Mouse (Mus musculus): ENCODE data around the gene Folr1. TPM values are rescaled to one million over a fixed set of nuclear protein-coding genes. Genes with fewer than 3 reads are reported as not detected.

The Folr1 gene
- total and polyA plus RNA-seq, 2 experiments from 2014 or later: 3.9 to 11.5 TPM

GRCm38 (mm10) chr7:101833916-101834584, 36.5 kb downstream of the Folr1 start:
- H3K4me2 ChIP-seq (ENCODE audit: low read depth, low read length, poor library complexity, severe bottlenecking): no peak overlapping the region
- peaks cover 7% of the 10 kb centered on the region; the same call in 1 of the 2 replicates for H3K4me1 ChIP-seq (ENCODE audit: insufficient read depth, low read length)
- no peak for TF ChIP-seq CTCF (IDR thresholded peaks at IDR 0.05)
- ATAC-seq (ENCODE audit: low FRiP score) (no peak), DNase-seq (ENCODE audit: low spot score) (peak; percentile 54)
- H3K27ac ChIP-seq (ENCODE audit: low read depth, low read length): no peak overlapping the region
- peaks cover 11% of the 10 kb centered on the region; the same call in 1 of the 2 replicates for H3K27me3 ChIP-seq (ENCODE audit: insufficient read depth, low read length)
- WGBS: 55% methylated on average over 3 of the region's 3 CpGs
- peaks cover 6% of the 10 kb centered on the region; the same call in 1 of the 2 replicates for H3K36me3 ChIP-seq (ENCODE audit: insufficient read depth, low read length)
- H3K4me3 ChIP-seq (ENCODE audit: low read depth, low read length): no peak overlapping the region
- no peak overlapping the region for H3K9ac ChIP-seq (replicated peaks; ENCODE audit: low read length, poor library complexity, severe bottlenecking)
- H3K9me3 ChIP-seq (ENCODE audit: low read length): no peaks in the 10 kb centered on the region

- Histone ChIP-seq H3K4me1 (ENCODE audit: insufficient read depth, low read length) (peaks cover 7% of the 10 kb centered on the region; the same call in 1 of the 2 replicates), H3K27me3 (ENCODE audit: insufficient read depth, low read length) (peaks cover 11% of the 10 kb centered on the region; the same call in 1 of the 2 replicates), H3K4me2 (ENCODE audit: low read depth, low read length, poor library complexity, severe bottlenecking) (no peak overlapping the region), H3K27ac (ENCODE audit: low read depth, low read length) (no peak overlapping the region), H3K9ac (replicated peaks; ENCODE audit: low read length, poor library complexity, severe bottlenecking) (no peak overlapping the region), H3K9me3 (ENCODE audit: low read length) (no peaks in the 10 kb centered on the region), H3K36me3 (ENCODE audit: insufficient read depth, low read length) (peaks cover 6% of the 10 kb centered on the region; the same call in 1 of the 2 replicates), H3K4me3 (ENCODE audit: low read depth, low read length) (no peak overlapping the region)
- TF ChIP-seq CTCF (IDR thresholded peaks at IDR 0.05): peak; percentile 24; the same call in 1 of the 2 replicates
- no peak for ATAC-seq (ENCODE audit: low FRiP score)
- no peak for DNase-seq (ENCODE audit: low spot score)
- 77% methylated on average over 5 of the region's 5 CpGs for WGBS
Observed at GRCm38 (mm10) chr7:101833352-101833751, 37.2 kb downstream of the Folr1 start.

DNA sequence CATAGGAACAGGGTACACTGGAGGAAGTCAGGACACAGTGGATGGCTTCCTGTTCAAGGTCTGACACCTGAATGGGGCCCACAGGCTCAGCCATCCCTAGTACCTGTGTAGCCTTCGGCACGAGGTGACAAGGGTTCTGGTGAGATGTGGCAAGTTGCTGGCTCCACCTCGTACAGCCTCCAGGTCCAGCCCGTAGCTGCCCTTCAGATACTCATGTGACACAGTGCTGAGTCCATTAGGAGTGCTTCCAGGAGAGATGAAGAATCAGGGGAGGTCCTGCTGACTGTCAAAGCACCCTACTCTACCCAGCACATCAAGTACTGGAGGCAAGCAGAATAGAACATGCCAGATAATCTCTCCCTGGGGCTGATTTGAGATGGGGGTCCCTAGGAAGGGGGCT, 38.2 kb downstream of the Folr1 start:
- TF ChIP-seq CTCF (IDR thresholded peaks at IDR 0.05): no peak
- Histone ChIP-seq H3K9ac (replicated peaks; ENCODE audit: low read length, poor library complexity, severe bottlenecking) (no peak overlapping the region), H3K36me3 (ENCODE audit: insufficient read depth, low read length) (peaks cover 6% of the 10 kb centered on the region; the same call in 1 of the 2 replicates), H3K4me2 (ENCODE audit: low read depth, low read length, poor library complexity, severe bottlenecking) (no peak overlapping the region), H3K9me3 (ENCODE audit: low read length) (no peaks in the 10 kb centered on the region), H3K4me3 (ENCODE audit: low read depth, low read length) (no peak overlapping the region), H3K27ac (ENCODE audit: low read depth, low read length) (no peak overlapping the region), H3K4me1 (ENCODE audit: insufficient read depth, low read length) (peaks cover 6% of the 10 kb centered on the region; the same call in 1 of the 2 replicates), H3K27me3 (ENCODE audit: insufficient read depth, low read length) (peaks cover 9% of the 10 kb centered on the region; the same call in 1 of the 2 replicates)
- WGBS: 92% methylated on average over 4 of the region's 4 CpGs
- ATAC-seq (ENCODE audit: low FRiP score) (no peak), DNase-seq (ENCODE audit: low spot score) (no peak)

GRCm38 (mm10) chr7:101831437-101831836, 39.2 kb downstream of the Folr1 start:
- ATAC-seq (ENCODE audit: low FRiP score) (no peak), DNase-seq (ENCODE audit: low spot score) (no peak)
- 98% methylated on average over 8 of the region's 8 CpGs for WGBS
- Histone ChIP-seq H3K4me3 (ENCODE audit: low read depth, low read length) (no peak overlapping the region), H3K4me2 (ENCODE audit: low read depth, low read length, poor library complexity, severe bottlenecking) (no peak overlapping the region), H3K27me3 (ENCODE audit: insufficient read depth, low read length) (0 out of 2 replicates have a peak, but pooled peaks cover under 1% of the 10 kb centered on the region), H3K27ac (ENCODE audit: low read depth, low read length) (no peak overlapping the region), H3K36me3 (ENCODE audit: insufficient read depth, low read length) (peaks cover 6% of the 10 kb centered on the region), H3K9me3 (ENCODE audit: low read length) (no peaks in the 10 kb centered on the region), H3K9ac (replicated peaks; ENCODE audit: low read length, poor library complexity, severe bottlenecking) (no peak overlapping the region), H3K4me1 (ENCODE audit: insufficient read depth, low read length) (0 out of 2 replicates have a peak, but pooled peaks cover 3% of the 10 kb centered on the region)
- no peak for TF ChIP-seq CTCF (IDR thresholded peaks at IDR 0.05)

DNA sequence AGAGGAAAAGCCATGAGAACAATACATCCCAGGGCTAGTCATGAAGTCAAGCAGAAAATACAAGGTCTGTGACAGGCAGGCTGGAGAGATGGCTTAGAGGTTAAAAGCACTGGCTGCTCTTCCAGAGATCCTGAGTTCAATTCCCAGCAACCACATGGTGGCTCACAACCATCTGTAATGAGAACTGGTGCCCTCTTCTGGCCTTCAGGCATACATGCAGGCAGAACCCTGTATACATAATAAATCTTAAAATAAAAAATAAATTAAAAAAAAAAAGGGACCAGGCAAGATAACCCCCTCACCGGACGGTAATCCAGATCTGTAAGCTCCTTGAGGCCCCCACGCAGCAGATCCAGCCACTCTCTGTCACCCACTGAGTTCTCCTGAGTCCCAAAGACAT, 40.2 kb downstream of the Folr1 start:
- Histone ChIP-seq H3K36me3 (ENCODE audit: insufficient read depth, low read length) (peaks cover 6% of the 10 kb centered on the region), H3K4me2 (ENCODE audit: low read depth, low read length, poor library complexity, severe bottlenecking) (no peak overlapping the region), H3K27me3 (ENCODE audit: insufficient read depth, low read length) (no peaks in the 10 kb centered on the region), H3K9ac (replicated peaks; ENCODE audit: low read length, poor library complexity, severe bottlenecking) (no peak overlapping the region), H3K9me3 (ENCODE audit: low read length) (no peaks in the 10 kb centered on the region), H3K4me3 (ENCODE audit: low read depth, low read length) (no peak overlapping the region), H3K27ac (ENCODE audit: low read depth, low read length) (no peak overlapping the region), H3K4me1 (ENCODE audit: insufficient read depth, low read length) (0 out of 2 replicates have a peak, but pooled peaks cover 3% of the 10 kb centered on the region)
- DNase-seq (ENCODE audit: low spot score) (no peak), ATAC-seq (ENCODE audit: low FRiP score) (no peak)
- peak; percentile 10; the same call in 1 of the 2 replicates for TF ChIP-seq CTCF (IDR thresholded peaks at IDR 0.05)
- 97% methylated on average over 3 of the region's 3 CpGs for WGBS
